Mouse (Mus musculus) limb, embryonic 12.5 days (tissue): ENCODE data around the gene Rnf185. TPM values are rescaled to one million over a fixed set of nuclear protein-coding genes. Genes with fewer than 3 reads are reported as not detected.

Experiments
- ATAC-seq: fragments of 200-750 bp; cut with Nextera tagmentation; 2 replicates; pipeline ENCODE4 v1.8.0; 2017; ENCODE audit warnings: low read depth, moderate TSS enrichment; ENCODE audit not compliant: insufficient number of reproducible peaks, insufficient read depth, low FRiP score, low TSS enrichment
- H3K27ac ChIP-seq: fragments of 300-500 bp; sonication (generic); 2 replicates; pipeline ENCODE4 v1.5.1; 2016; ENCODE audit warnings: mild to moderate bottlenecking, moderate library complexity
- H3K27me3 ChIP-seq: fragments of 300-500 bp; sonication (generic); 2 replicates; pipeline ENCODE4 v1.6.1; 2016; ENCODE audit warnings: mild to moderate bottlenecking, moderate library complexity
- H3K36me3 ChIP-seq: fragments of 300-500 bp; sonication (generic); 2 replicates; pipeline ENCODE4 v1.6.1; 2016; ENCODE audit warnings: mild to moderate bottlenecking, moderate library complexity
- H3K4me1 ChIP-seq: fragments of 300-500 bp; sonication (generic); replicated peaks from 2 replicates; pipeline ENCODE4 v1.6.1; 2016
- H3K4me2 ChIP-seq: fragments of 300-500 bp; sonication (generic); 2 replicates; pipeline ENCODE4 v1.6.1; 2016; ENCODE audit warnings: mild to moderate bottlenecking, moderate library complexity
- H3K4me3 ChIP-seq: fragments of 300-500 bp; sonication (generic); replicated peaks from 2 replicates; pipeline ENCODE4 v1.5.1; 2016; ENCODE audit warnings: mild to moderate bottlenecking
- H3K9ac ChIP-seq: fragments of 300-500 bp; sonication (generic); replicated peaks from 2 replicates; pipeline ENCODE4 v1.6.1; 2016; ENCODE audit warnings: mild to moderate bottlenecking, moderate library complexity
- H3K9me3 ChIP-seq: fragments of 300-500 bp; sonication (generic); 2 replicates; pipeline ENCODE4 v1.6.1; 2016; ENCODE audit warnings: mild to moderate bottlenecking, moderate library complexity
- WGBS: fragments of 180-500 bp; shearing (Covaris S2); methylation state at CpG from one replicate; pipeline ENCODE4 v1.1.7; 2016; 5-methylcytosine and 5-hydroxymethylcytosine counted together
- polyA plus RNA-seq: library from polyadenylated mRNA; unstranded; fragments of >200 nt; fragmentation: Nextera tagmentation; extraction: Ambion mirVana; gene quantifications from 2 replicates; pipeline ENCODE4 v1.2.1, GENCODE M21; 2016

The Rnf185 gene
- polyA plus RNA-seq, 1 experiment from 2014 or later, result 35.4 TPM

GRCm38 (mm10) chr11:3418741-3419140 lies 33.4 kb downstream of the Rnf185 start:
- no peaks in the 10 kb centered on the region for H3K27me3 ChIP-seq
- 86% methylated on average over 4 of the region's 4 CpGs for WGBS
- H3K36me3 ChIP-seq, result peaks cover 68% of the 10 kb centered on the region
- 0 out of 2 replicates have a peak, but pooled peaks cover 2% of the 10 kb centered on the region for H3K9me3 ChIP-seq
- no peak overlapping the region for H3K4me3 ChIP-seq
- no peak overlapping the region for H3K4me2 ChIP-seq
- no peaks in the 10 kb centered on the region for H3K4me1 ChIP-seq
- H3K9ac ChIP-seq, result no peak overlapping the region
- H3K27ac ChIP-seq, result no peak overlapping the region
- no peak for ATAC-seq

- no peaks in the 10 kb centered on the region for H3K27me3 ChIP-seq
- H3K4me3 ChIP-seq, result no peak overlapping the region
- H3K4me1 ChIP-seq, result no peaks in the 10 kb centered on the region
- no peak for ATAC-seq
- WGBS, result 85% methylated on average over 6 of the region's 6 CpGs
- peaks cover 63% of the 10 kb centered on the region for H3K36me3 ChIP-seq
- H3K9me3 ChIP-seq, result no peaks in the 10 kb centered on the region
- no peak overlapping the region for H3K27ac ChIP-seq
- H3K4me2 ChIP-seq, result no peak overlapping the region
- H3K9ac ChIP-seq, result no peak overlapping the region
These were observed 34.4 kb downstream of the Rnf185 start for GRCm38 (mm10) chr11:3417795-3418194.

GRCm38 (mm10) chr11:3416399-3416798 lies 35.8 kb downstream of the Rnf185 start:
- no peak for ATAC-seq
- peaks cover 59% of the 10 kb centered on the region for H3K36me3 ChIP-seq
- no peak overlapping the region for H3K4me3 ChIP-seq
- H3K4me2 ChIP-seq, result no peak overlapping the region
- no peaks in the 10 kb centered on the region for H3K27me3 ChIP-seq
- H3K9ac ChIP-seq, result no peak overlapping the region
- H3K9me3 ChIP-seq, result no peaks in the 10 kb centered on the region
- no peaks in the 10 kb centered on the region for H3K4me1 ChIP-seq
- no peak overlapping the region for H3K27ac ChIP-seq
- 90% methylated on average over 3 of the region's 3 CpGs for WGBS

GRCm38 (mm10) chr11:3412111-3412510 lies 40.1 kb downstream of the Rnf185 start:
- no peak overlapping the region for H3K4me3 ChIP-seq
- no peak overlapping the region for H3K9ac ChIP-seq
- H3K9me3 ChIP-seq, result no peaks in the 10 kb centered on the region
- H3K4me1 ChIP-seq, result peaks cover 10% of the 10 kb centered on the region
- WGBS, result 83% methylated on average over 3 of the region's 3 CpGs
- H3K27me3 ChIP-seq, result no peaks in the 10 kb centered on the region
- ATAC-seq, result no peak
- peaks cover 31% of the 10 kb centered on the region for H3K36me3 ChIP-seq
- H3K27ac ChIP-seq, result no peak overlapping the region
- H3K4me2 ChIP-seq, result no peak overlapping the region

DNA sequence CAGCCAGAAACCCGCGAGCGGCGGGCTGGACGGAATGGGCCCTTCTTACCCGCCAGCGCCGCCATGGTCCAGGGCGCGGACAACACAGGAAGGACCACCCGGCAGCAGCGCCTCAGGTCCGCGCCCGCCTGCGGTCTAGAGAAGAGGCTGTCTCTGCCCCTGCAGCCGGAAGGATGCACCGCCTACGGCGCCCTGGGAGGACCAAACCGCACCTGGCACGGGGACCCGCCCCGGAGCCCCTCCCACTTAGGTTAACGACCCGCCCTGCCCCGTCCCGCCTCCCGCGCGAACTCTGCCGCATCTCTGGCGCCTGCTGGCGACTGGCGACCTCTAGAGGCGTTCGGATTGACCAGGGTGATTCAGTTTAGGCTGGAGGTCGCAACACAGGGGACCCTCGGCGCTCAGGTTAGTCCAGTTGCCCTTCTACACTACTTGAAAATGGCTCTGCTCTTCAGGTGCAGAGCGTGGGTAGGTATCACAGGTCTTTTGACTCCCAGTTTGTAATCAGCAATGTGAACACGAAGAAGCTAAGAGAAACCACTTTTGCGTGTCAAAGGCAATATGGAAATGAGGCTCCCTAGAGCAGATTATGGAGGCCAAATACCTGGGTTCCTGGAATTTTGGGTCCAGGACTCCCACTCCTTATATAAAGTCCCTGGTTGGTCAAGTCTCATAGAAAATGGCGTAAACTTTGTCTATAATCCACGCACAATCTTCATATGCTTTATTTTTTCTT lies 43.0 kb downstream of the Rnf185 start, which contains the start of gene Limk2:
Limk2 (minus strand) TSS at position 193 of the 736 bp plus-strand sequence.
- ATAC-seq, result peak; percentile 88
- 3% methylated on average over 45 of the region's 45 CpGs for WGBS
- Histone ChIP-seq H3K9ac (peak within 1 kb of the TSS; percentile 71), H3K9me3 (no peaks in the 10 kb centered on the region), H3K27ac (no peak within 1 kb of the TSS), H3K4me2 (peak within 1 kb of the TSS; percentile 80), H3K27me3 (no peaks in the 10 kb centered on the region), H3K4me1 (peaks cover 10% of the 10 kb centered on the region), H3K36me3 (peaks cover 6% of the 10 kb centered on the region), H3K4me3 (peak within 1 kb of the TSS; percentile 72)

- Histone ChIP-seq H3K4me2 (peak overlapping the region; percentile 80), H3K4me3 (peak overlapping the region; percentile 72), H3K27me3 (no peaks in the 10 kb centered on the region), H3K27ac (no peak overlapping the region), H3K36me3 (no peaks in the 10 kb centered on the region), H3K9me3 (no peaks in the 10 kb centered on the region), H3K4me1 (peaks cover 10% of the 10 kb centered on the region), H3K9ac (peak overlapping the region; percentile 71)
- no peak for ATAC-seq
- WGBS, result 7% methylated on average over 34 of the region's 34 CpGs
These were observed 43.8 kb downstream of the Rnf185 start for GRCm38 (mm10) chr11:3408131-3408996.

DNA sequence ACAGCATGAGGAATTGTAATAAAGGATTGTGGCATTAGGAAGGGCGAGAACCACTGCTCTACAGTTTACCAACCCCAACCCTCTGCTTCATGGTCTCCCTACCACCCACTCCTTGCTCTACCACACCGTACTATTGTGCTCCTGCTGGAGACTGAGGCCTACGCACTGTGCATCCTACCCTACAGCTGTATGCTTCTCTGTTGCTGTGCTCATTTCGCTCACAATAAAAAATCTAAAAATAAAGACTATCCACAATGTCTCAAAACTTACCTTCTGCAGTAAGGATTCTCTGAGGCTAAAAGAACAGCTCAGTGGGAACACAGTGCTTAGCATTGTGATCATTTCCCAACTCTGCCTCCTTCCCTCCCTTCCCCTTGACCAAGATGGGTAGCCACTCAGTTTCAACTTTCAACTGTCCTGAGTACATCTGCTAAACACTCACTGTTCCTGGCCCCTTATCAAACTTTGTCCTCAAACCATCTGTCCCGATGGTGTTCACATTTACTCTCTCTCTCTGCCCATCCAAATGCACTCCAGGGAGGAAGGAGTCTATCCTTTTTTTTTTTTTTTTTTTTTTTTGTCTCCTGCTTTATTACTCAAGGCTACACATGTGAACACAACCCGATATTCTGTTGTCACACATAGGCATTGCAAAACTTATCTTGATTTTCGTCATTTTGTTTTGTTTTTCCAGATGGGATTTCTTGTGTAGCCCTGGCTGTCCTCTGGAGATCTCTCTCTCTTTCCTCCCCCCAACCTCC lies 47.7 kb downstream of the Rnf185 start:
- Histone ChIP-seq H3K4me1 (peaks cover 10% of the 10 kb centered on the region), H3K4me2 (no peak overlapping the region), H3K27me3 (no peaks in the 10 kb centered on the region), H3K36me3 (no peaks in the 10 kb centered on the region), H3K4me3 (no peak overlapping the region), H3K27ac (no peak overlapping the region), H3K9ac (no peak overlapping the region), H3K9me3 (no peaks in the 10 kb centered on the region)
- no peak for ATAC-seq
- WGBS, result 86% methylated on average over 7 of the region's 7 CpGs

- Histone ChIP-seq H3K9ac (no peak overlapping the region), H3K4me3 (no peak overlapping the region), H3K4me2 (no peak overlapping the region), H3K4me1 (peaks cover 9% of the 10 kb centered on the region), H3K27ac (no peak overlapping the region), H3K9me3 (no peaks in the 10 kb centered on the region), H3K36me3 (no peaks in the 10 kb centered on the region), H3K27me3 (no peaks in the 10 kb centered on the region)
- 86% methylated on average over 3 of the region's 3 CpGs for WGBS
- no peak for ATAC-seq
These were observed 49.1 kb downstream of the Rnf185 start for GRCm38 (mm10) chr11:3403024-3403423.

DNA sequence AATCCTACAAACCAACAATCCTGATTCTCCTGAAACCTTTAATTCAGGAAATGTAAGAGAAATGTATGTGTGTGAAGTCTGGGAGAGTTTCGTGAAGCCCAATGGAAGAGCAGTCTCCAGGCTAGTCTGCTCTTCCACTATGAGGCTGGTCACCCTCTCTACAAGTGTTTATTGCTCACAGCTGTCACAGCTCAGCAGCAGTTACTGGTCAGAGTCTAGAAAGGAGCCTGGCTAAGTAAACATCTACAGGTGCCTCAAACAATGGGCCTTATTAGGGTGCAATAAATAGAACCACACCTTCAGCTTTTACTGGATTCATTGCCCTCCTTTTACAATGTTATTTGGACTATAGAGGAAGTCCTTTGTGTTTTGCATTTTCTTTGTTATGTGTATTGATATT lies 53.8 kb downstream of the Rnf185 start:
- ATAC-seq, result no peak
- H3K27ac ChIP-seq, result no peak overlapping the region

DNA sequence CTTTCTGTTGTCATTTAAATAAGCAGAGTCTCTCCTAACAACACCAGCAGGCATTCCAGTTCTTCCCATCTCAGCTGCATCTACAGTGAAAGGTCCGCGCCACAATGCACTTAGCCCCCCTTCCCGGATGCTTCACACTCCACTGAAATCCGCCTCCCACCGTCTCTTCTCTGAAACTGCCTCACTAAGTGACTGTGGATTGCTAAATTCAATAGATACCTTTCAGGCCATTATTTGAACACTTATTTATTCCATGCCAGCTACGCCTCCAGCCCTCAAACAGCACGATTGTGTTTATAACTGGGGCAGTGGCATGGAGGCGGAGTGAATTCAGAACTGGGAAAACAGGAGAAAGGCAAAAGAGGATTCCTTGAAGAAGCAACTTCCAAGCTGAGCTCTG lies 55.6 kb downstream of the Rnf185 start:
- 80% methylated on average over 8 of the region's 8 CpGs for WGBS
- Histone ChIP-seq H3K9ac (no peak overlapping the region), H3K4me1 (peaks cover 18% of the 10 kb centered on the region; the same call in 1 of the 2 replicates), H3K9me3 (no peaks in the 10 kb centered on the region), H3K4me2 (no peak overlapping the region), H3K36me3 (peaks cover 3% of the 10 kb centered on the region; the same call in 1 of the 2 replicates), H3K27ac (no peak overlapping the region), H3K4me3 (no peak overlapping the region), H3K27me3 (no peaks in the 10 kb centered on the region)
- no peak for ATAC-seq

More for the DNA sequence above, 53.8 kb downstream of the Rnf185 start:
- no peaks in the 10 kb centered on the region for H3K27me3 ChIP-seq
- no peak overlapping the region for H3K4me2 ChIP-seq
- no peak overlapping the region for H3K4me3 ChIP-seq
- H3K9ac ChIP-seq, result no peak overlapping the region
- H3K9me3 ChIP-seq, result no peaks in the 10 kb centered on the region
- peaks cover 9% of the 10 kb centered on the region; the same call in 1 of the 2 replicates for H3K4me1 ChIP-seq
- H3K36me3 ChIP-seq, result no peaks in the 10 kb centered on the region; the same call in 1 of the 2 replicates
- WGBS, result 45% methylated on average over 1 of the region's 1 CpGs

- WGBS, result 74% methylated on average over 3 of the region's 3 CpGs
- Histone ChIP-seq H3K27me3 (no peaks in the 10 kb centered on the region), H3K4me2 (no peak overlapping the region), H3K9me3 (no peaks in the 10 kb centered on the region), H3K27ac (no peak overlapping the region), H3K9ac (no peak overlapping the region), H3K4me3 (no peak overlapping the region), H3K4me1 (peaks cover 18% of the 10 kb centered on the region; the same call in 1 of the 2 replicates), H3K36me3 (peaks cover 3% of the 10 kb centered on the region; the same call in 1 of the 2 replicates)
- no peak for ATAC-seq
These were observed 56.1 kb downstream of the Rnf185 start for GRCm38 (mm10) chr11:3396091-3396490.
